Mouse (Mus musculus) fibroblast of lung, adult 2 months (primary cell): Measurements from ENCODE around the gene Prkg1.
"Not testable (repeated sequence)": the region's sequence is repeated elsewhere in the genome, so short reads cannot be mapped to it uniquely, and the experiment has no call there.

Experiments used
- DNase-seq: peaks from one replicate; pipeline ENCODE4 v3.0.0-alpha.2; 2011; ENCODE audit warnings: low read depth

Gene Prkg1

DNA sequence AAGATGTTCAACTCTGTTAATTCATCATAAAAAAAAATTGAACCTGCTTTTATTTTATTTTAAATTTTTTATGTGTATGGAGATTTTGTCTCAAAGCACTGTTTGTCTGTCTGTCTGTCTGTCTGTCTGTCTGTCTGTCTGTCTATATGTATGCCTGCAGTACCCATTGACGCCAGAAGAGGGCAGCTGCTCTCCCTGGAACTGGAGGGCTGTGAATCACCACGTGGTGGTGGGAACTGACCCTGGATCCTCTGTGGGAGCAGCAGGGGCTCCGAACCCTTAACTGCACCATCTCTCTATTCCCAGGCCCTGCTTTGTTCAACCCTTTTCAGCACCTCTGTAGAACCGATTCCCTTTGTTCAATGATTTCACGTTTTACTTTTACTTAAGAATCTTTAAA lies 338.7 kb downstream of the Prkg1 start:
- no peak for DNase-seq

DNA sequence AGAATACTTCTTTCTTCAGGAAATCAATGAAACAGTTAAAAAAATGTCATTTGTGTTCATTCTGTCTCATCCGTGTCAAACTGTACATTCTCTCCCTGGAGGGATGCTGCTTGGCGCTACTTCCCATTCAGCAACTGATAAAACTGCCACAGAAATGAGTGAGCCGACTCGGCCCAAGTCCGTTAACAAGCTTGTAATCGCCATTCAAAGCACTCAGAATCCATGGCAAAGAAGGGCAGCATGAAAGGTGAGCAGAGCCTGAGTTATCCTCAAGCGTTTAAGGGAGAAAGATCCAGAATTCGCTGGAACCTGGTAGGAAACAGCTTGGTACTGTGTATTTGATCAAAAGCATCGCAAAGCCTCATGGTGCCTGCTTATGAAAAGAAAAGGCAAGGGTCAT lies 339.6 kb downstream of the Prkg1 start:
- no peak for DNase-seq

DNA sequence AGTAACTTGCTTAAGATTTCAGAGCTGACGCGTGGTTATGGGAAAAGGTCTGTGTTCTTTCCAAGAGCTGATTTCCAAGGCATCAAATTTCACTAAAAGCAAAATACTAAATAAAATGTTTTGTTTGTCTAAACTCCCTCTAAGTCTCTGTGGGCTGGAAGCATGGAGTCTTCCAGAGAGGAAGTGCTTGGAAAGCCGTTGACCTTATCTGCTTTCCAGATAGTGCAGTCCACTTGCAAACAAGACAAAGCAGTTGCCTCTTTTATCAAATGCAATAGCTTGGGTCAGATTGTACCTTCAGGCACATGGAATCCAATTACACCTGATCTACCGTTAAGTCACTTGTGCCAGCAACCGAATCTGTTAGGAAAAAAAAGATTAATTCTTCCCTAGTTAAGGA lies 340.5 kb downstream of the Prkg1 start:
- DNase-seq: no peak

DNA sequence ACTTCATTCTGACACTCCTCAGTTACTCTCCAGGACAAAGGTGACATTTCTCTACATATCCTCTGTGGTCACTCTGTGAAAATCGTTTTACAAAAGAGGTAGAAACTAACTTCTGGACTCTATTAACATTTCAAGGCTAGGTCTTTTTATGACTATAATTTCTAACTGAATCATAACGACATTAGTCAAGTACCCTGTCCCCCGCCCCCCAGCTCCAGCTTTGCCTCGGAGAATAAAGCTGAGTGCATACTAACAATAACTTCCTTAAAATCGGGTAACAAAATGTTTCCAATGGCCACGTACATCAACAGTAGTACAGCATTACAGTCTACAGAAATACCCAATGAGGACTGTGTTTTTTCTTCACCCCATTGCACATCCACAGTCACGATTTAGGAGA lies 351.3 kb downstream of the Prkg1 start:
- DNase-seq: no peak

DNA sequence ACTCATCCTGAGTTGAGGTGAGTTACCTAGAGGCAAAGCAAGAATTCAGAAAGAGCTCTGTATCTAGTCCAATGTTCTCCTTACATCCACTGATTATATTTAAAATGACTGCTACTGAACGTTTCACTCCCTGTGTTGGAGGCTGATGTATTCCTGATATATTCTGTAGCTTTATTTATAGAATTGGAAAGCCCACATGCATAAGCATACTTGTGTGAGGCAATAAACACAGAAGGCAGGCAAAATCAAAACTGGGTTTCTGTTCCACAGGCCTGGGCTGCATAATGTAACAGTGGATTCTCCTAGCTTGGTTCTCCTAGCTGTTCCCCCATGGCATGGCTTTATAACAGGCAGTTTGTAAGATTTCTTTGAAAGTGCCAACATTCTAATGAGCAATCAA lies 368.7 kb downstream of the Prkg1 start:
- DNase-seq: no peak

DNA sequence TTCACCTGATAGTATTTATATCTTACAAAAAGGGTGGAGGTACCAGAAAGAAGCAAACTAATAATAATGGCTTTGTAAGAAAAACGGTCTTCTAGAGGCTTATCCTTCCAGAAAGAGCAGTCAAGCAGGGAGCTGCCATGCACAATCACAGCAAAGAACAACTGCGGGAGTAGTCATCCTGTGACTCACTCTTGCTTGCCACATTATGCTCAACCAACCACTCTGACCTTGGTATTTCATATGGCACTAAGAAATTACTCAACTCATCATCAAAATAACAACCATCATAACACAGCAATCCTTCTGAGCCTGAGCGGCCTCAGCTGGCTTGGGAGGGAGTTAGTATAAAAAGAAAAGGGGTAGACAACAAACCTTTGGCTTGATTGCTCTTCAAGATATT lies 379.5 kb downstream of the Prkg1 start:
- DNase-seq: peak; percentile 63

DNA sequence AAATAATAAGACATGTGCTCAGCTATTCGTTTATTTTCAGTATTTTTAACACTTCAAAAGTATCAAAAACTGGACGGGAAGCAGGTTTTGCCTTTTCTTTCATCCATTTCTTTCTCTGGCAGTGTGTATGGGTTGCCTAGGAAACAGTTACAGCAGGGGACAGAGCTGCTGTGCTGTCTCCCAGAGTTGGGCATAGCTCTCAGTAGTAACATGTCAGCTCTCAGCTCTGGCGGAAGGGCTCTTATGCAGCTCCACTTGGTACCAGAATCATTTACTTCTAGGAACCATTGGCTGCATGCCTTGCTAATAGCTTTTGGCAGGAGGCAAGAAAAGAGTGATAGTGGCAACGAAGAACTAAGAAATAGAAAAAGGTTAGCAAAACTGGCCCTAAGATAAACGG lies 381.0 kb downstream of the Prkg1 start:
- DNase-seq: no peak

DNA sequence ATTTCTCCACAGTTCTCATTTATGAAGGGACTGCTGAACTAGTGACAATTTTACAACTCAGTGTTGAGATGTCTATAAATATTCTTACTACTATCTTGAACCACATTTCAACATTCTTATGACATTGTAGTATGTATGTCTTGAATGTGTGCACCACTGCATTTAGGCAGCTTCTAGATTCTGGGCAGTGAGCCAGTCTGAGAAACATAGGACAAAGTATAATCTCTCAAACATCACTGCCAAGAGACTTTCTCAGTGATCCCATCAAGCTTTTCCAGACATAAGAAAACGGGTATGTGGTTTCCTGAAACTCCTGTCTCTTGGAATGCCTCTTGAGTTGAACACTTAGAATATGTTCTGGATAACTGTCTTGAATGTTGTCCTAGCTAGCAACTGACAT lies 394.7 kb downstream of the Prkg1 start:
- no peak for DNase-seq

DNA sequence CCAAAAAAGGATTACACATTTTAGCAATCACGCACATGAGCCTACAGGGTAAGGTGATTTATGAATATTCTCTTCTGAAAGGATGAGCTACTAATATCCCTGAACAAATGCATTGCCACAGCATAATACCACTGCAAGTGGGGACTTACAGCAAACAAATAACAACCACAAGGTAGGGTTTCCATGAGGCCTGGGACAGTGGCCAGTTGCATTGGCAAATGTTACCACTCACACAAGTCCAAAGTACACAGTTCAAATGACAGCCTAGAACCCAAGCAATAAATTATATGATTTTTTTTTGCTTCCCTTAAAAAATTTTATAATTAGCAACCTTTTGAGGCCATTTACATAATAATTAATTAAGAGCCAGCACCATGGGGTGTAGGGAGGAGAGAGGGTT lies 395.7 kb downstream of the Prkg1 start:
- no peak for DNase-seq

DNA sequence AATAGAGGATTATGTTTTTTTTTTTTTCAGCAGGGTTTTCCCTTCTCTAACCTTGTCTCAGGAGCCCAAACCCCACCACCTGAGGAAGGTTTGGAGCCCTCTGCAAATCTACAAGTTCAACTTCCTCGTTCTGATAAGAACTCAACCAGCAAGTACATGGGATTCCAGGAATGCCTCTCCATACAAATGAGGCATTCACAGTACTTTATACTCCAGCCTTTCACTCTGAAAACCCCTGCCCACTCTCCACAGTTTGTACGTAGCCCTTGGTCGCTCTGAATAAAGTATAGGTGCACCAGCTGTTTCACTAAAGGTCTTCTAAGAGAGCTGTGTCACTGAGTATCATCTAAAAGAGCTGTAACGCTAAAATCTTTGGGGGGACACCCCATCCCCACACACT lies 402.8 kb downstream of the Prkg1 start:
- no peak for DNase-seq

DNA sequence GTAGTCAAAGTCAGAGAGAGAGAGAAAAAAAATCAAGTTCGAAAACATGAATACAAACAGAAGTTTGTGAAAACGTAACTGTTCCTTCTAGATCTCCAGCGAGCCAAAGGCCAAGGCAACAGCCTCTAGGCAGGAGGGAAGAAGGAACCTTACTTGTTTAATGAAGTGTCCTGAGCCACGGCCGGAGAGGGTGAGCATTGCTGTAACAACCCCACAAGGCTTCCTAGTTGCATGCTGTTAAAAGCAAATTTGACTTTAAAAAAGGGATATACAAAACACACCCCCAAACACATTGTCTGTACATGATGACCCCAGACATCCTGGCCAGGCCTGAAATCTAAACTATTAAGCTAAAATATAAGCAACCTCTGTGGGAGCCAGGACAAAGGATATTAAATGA lies 403.3 kb downstream of the Prkg1 start:
- no peak for DNase-seq

DNA sequence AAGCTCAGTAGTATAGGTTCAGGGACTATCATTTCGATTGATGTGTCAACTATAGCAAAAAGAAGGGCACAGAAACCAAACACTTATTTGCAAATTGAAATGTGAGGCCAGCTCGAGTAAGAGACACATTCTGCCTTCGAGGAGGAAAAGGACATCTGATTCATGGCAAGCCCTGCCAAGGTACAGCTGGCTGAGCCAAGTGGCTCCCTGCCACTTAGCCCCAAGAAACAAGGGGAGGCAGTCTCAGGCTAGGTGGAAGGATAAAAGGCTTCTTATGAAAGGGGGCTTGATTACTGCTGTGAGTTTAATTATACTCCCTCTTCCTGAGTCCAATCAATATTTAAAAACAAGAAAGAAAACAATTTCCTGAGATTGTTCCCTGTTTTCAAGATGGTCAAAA lies 403.7 kb downstream of the Prkg1 start:
- DNase-seq: peak; percentile 71

DNA sequence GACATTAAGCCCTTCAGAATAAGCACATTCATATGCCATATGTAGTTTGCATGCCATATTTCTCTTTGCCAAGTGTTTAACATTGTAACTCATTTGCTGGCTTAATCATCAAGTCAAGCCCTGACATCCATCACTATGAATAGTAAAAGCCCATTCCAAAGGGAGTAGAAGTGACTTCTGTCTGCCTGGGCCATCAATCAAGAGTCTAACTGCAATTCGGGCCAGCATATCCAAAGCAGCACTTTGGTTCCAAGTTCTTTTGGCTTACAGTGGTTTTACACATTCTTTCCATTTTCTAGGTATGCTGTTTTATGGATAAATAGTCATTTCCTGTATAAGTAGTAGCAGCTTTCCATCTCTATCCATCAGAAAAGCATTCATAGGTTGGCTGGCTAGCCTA lies 409.9 kb downstream of the Prkg1 start:
- DNase-seq: no peak

DNA sequence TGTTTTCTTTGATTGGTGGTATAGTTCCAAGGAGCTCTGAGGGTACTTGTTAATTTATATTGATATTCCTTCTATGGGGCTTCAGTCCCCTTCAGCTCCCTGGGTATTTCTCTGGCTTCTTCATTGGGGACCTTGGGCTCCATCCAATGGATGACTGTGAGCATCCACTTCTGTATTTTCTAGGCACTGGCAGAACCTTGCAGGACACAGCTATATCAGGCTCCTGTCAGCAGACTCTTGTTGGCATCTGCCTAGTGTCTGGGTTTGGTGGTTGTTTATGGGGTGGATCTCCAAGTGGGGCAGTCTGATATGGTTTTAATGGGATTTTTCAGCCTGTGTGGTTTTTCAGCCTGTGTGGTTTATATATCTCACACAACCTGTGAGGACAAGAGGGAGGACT lies 412.0 kb downstream of the Prkg1 start:
- DNase-seq: not testable (repeated sequence)

DNA sequence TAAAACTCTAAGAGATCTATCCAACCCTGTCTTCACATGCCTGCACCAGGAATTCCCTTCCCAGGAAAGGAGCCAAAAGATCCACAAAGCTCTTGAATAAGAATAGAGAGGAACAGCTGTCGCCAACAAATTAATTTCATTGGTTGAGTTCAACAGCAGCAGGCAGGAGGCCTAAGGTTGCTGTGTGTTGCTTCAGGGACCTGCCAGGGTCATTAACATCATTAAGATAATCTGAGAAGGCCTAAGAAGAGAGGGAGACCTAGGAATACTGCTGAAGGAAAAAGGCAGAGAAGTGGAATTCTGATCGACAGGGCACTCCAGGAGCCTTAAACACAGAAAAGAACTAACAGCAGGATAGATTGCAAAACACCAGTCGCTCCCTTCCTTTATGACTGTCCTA lies 413.0 kb downstream of the Prkg1 start:
- no peak for DNase-seq

DNA sequence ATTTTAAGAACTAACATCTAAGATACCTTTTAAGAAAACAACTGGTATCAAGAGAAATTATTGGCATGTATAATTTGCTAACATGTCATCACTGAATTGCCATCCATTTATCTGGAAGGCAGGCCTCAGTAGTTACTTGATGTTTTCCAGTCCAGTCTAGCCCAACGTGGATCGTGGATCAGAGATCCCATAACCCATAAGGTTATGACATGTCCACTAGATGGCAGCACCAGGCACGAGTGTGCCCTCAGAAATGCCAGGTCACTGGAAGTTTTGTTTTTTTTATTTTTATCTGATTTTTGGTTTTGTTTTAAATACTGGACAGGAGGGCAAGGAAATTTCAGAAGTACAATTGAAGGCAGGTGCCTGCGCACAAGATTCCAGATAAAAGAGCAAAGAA lies 422.7 kb downstream of the Prkg1 start:
- DNase-seq: no peak

DNA sequence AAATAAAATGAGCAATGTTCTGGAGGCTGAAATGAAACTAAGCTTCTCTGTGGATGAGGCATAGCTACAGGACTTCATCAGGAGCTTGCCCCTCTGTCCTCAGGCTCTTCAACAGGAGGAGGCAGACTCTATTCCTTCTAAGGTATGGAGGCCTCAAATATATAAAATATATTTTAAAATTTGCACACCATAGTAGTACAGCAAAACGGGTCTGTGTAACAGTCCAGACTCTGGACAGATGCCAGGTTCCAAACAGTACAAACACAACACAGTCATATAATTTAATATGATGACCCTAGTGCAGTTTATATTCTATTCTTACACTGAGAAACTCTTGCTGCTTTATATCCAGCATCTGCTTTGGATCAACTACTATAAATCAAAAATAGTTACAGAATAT lies 423.9 kb downstream of the Prkg1 start:
- DNase-seq: no peak

DNA sequence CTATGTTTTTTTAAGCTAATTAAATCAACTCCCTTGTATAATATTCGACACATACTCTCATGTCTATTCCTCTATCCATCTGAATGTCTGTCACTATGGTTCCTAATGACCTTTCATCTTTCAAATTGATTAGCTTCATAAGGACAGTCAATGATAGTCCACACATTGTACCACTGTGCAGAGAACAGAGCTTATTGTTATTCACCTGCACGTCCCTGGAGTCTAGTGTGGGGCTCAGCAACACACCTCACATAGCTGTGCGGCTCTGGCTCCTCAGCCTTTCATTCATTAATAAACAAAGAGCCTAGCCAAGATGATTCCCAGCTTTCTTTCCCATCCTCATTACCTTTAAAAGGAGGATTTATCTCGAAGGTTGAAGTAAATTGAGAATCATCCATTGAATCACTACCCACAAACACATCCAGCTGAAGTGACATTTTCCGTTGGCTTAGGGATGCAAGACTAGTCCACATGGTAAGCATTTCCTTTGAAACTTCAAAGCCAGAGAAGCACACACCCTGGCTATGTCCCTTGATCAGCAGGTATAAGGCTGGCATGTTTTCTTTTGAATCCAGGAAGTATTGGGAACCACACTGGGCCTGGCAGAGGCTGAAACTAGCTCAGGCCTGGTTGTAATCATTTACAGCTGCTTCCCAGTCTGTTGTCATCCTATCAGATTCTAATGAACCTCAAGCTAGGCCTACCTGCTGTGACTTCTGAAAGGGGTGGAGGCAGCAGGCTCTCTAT lies 426.3 kb downstream of the Prkg1 start:
- DNase-seq: no peak

DNA sequence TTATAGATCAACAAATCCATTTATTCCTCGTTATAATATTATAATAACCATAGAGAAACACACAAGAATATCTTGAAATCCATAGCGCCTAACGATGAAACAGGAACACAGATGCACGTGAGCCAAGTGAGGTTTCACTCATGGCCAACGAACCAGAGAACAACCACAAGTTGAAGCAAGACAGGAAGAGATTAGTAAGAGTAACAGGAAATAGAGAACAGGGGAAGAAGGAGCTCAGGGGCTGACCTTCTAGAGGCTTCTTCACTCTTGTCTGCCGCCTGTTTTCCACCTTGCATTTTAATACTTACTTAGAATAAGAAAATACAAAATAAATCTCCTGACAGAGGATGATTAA lies 427.0 kb downstream of the Prkg1 start:
- DNase-seq: no peak

DNA sequence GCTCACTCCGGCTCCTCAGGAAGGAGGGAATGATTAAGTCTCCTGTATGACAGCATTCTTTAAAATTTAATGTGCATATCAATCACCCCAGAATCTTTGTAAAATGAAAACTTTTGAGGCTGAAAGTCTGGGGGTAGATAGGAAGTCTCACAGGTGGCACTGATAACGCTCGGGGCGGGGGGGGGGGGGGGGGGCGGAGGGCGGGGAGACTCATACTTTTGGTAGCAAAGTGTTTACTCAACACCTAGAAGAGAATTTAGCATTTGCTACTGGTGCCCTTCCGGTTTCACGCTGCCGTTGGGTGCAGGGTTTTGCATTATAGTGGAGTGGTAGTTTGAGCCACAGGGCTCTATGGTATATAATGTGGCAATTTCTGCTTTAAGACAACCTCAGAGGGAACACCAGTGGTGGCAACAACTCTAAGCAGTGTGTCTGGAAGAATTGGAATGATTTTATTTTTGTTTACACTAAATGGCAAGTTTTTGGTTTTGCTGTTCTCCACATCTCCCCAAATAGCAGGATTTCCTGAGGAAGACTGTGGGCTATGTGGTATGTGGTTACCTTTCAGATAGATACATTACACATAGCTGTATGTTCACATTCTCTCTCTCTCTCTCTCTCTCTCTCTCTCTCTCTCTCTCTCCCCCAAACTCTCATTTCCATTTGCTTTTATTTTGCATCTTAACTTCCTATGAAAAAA lies 427.5 kb downstream of the Prkg1 start:
- no peak for DNase-seq

DNA sequence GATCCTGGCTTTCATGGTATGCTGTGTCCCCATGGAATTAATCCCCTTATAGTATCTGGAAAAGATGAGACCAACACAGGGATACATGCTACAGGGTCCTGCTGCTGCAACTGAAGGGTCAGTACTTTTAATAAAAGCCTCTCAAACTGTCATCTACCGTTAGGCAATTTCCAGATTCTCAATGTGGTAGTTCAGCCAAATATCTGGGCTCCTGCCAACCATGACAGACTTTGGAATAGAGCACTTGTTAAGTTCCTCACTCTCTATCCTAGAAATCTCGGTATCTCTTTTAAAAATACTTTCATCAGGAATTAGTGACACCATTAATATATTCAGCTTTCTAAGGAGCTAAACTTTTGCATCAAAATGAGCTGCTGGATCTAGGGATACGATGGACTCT lies 428.5 kb downstream of the Prkg1 start:
- no peak for DNase-seq

DNA sequence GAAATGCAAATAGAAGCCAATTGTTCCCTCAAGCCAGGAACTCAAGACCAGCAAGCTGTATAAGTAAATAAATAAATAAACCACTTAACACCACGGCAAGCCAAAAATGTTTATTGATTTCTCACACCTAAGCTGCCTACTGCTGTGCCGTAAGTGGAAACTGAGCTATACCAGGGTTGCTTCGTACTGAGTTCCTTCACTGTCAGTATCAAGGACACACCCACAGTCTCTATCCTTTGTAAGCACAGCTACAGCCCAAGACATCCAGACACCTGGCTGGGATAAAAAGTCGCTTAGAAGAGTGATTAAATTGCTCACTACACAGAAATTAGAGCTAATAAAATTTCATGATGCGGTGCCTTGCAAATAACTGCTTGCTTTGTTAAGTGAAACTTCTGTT lies 434.9 kb downstream of the Prkg1 start:
- no peak for DNase-seq

DNA sequence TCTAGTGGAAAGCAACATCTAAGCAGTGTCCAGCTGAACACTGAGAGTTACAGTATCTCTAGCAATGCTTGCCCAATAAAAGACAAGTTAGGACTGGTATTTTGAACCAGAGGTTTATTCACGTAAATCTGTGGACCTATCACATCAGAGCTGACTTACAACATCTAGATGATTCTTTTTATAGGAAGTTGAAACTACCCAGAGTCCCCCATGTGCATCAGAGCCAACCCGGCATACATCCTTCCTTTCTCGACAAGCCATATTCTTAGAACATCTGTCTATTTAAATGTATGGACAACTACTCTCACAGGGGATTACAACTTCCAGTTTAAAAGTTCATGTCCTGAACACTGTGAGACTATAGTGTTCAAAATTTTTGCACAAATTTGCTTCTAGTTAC lies 460.1 kb downstream of the Prkg1 start:
- DNase-seq: no peak

DNA sequence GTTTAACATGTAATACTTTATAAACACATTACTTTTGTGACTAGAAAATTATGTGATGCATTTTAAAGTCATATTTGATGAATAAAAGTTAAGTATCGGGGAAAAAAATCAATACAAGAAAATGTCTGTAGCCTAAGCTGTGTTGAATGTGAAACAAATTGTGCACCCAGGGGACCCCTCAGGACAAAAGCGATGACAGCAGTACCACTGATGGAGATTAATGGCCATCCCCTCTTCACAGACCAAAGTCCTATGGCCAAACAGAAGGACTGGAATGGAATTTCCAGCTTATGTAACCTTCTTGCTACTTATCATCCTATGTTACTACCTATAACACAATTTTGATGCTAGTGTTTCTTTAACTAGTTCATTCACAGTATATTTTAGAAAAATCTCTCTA lies 473.6 kb downstream of the Prkg1 start:
- DNase-seq: no peak
